Mouse (Mus musculus) cerebellum, adult 2 months (tissue): ENCODE results near the gene Cyp4a14. TPM values are rescaled to one million over a fixed set of nuclear protein-coding genes. Genes with fewer than 3 reads are reported as not detected.

Experiments
- DNase-seq, 2 experiments: peaks; one replicate each; pipeline ENCODE4 v3.0.0; 2021
- H3K27ac ChIP-seq: fragments of 200-500 bp; 2 replicates; pipeline ENCODE4 v1.5.1; 2012; ENCODE audit warnings: low read length, control low read depth, inconsistent platforms; ENCODE audit not compliant: insufficient read depth
- H3K27me3 ChIP-seq: fragments of 200-500 bp; 2 replicates; pipeline ENCODE4 v1.6.1; 2012; ENCODE audit warnings: inconsistent platforms, mild to moderate bottlenecking, low read length, moderate library complexity; ENCODE audit not compliant: control insufficient read depth, insufficient read depth
- H3K4me1 ChIP-seq: fragments of 200-500 bp; 2 replicates; pipeline ENCODE4 v1.6.1; 2011; ENCODE audit warnings: low read length; ENCODE audit not compliant: control insufficient read depth, insufficient read depth
- H3K4me3 ChIP-seq: fragments of 200-500 bp; replicated peaks from 2 replicates; pipeline ENCODE3; 2011; ENCODE audit warnings: mild to moderate bottlenecking, low read depth, low read length, control low read depth; ENCODE audit not compliant: insufficient read depth
- CTCF ChIP-seq: fragments of 200-500 bp; IDR thresholded peaks from 2 replicates; pipeline ENCODE4 v1.5.1; 2011; ENCODE audit warnings: low read depth, mild to moderate bottlenecking, control low read depth, low read length, moderate library complexity, borderline replicate concordance; ENCODE audit not compliant: insufficient read depth
- POLR2A ChIP-seq: fragments of 200-500 bp; IDR thresholded peaks from 2 replicates; pipeline ENCODE4 v1.6.1; 2011; ENCODE audit warnings: low read length, control low read depth, borderline replicate concordance; ENCODE audit not compliant: insufficient read depth
- WGBS: fragments of 180-500 bp; shearing (Covaris S2); methylation state at CpG from one replicate; pipeline ENCODE4 v1.1.7; 2018; 5-methylcytosine and 5-hydroxymethylcytosine counted together
- polyA plus RNA-seq: library from polyadenylated mRNA; depleted of rRNA; stranded (reverse); fragments of >200 nt; gene quantifications from 2 replicates; pipeline ENCODE4 v1.2.3, GENCODE M21; 2012; rRNA removed

Cyp4a14 gene
- polyA plus RNA-seq, 1 experiment: not detected

GRCm38 (mm10) chr4:115452304-115452703 lies 43.6 kb downstream of the Cyp4a14 start, which contains the start of gene Cyp4a30b:
Gene Cyp4a30b (plus strand): TSS chr4:115452604.
- Histone ChIP-seq H3K27ac (no peak within 1 kb of the TSS), H3K4me1 (no peaks in the 10 kb centered on the region), H3K27me3 (no peaks in the 10 kb centered on the region), H3K4me3 (no peak within 1 kb of the TSS)
- WGBS: 79% methylated on average over 3 of the region's 3 CpGs
- TF ChIP-seq POLR2A: no peak
- TF ChIP-seq CTCF: no peak
- no peak for DNase-seq

DNA sequence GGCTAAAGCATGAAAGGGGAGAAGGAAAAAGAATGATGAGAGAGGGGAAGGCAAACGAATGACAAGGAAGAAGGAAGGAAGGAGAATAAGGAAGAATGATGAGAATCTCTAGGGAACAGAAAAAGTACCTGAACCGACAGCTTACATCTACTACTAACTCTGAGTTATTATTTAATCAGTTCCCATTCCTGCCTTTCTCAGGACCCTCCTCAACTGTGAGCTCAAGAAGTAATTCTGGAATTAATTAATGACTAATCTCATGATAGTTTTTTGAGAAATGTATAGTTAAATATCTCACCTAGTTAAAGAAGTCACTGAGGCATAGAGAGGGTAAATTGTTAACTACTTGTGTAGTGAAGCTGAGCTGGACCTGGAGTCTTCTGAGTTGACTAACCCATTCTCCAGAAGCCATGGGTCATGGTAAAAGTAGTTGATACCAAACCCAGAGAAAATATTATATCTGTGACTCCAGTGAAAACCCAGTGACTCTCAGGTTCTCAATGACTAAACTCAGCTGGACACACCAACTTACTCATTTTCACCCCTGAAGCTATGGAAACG lies 45.3 kb downstream of the Cyp4a14 start:
- Histone ChIP-seq H3K27me3 (no peaks in the 10 kb centered on the region), H3K4me3 (no peak overlapping the region), H3K4me1 (no peaks in the 10 kb centered on the region), H3K27ac (no peak overlapping the region)
- 65% methylated on average over 3 of the region's 3 CpGs for WGBS
- TF ChIP-seq POLR2A: no peak
- no peak for TF ChIP-seq CTCF
- DNase-seq: no peak

Other genes with a start within 250 kb of the Cyp4a14 start
- not detected in 2 replicates for gene Cyp4a12a, start 197.1 kb downstream of the Cyp4a14 start, polyA plus RNA-seq
- not detected in 2 replicates for gene Cyp4a12b, start 84.5 kb downstream of the Cyp4a14 start, polyA plus RNA-seq
- gene Cyp4a30b, start 43.5 kb downstream of the Cyp4a14 start, polyA plus RNA-seq: not detected in 2 replicates
- gene Cyp4a10, start 22.1 kb upstream of the Cyp4a14 start, polyA plus RNA-seq: not detected in 2 replicates
- gene Cyp4a31, start 67.5 kb upstream of the Cyp4a14 start, polyA plus RNA-seq: not detected in 2 replicates
- not detected in 2 replicates for gene Cyp4a32, start 104.8 kb upstream of the Cyp4a14 start, polyA plus RNA-seq
- 0.11 and 0.27 TPM in 2 replicates for gene Cyp4b1, start 151.6 kb upstream of the Cyp4a14 start, polyA plus RNA-seq
- gene Efcab14, start 241.6 kb upstream of the Cyp4a14 start, polyA plus RNA-seq: 46.7 and 52.5 TPM in 2 replicates